Mouse (Mus musculus) thymus, adult 2 months (tissue): ENCODE results near the gene Tmem126b. TPM values are rescaled to one million over a fixed set of nuclear protein-coding genes. Genes with fewer than 3 reads are reported as not detected.

Experiments used
- DNase-seq: peaks from one replicate; pipeline ENCODE4 v3.0.0; 2021
- H3K27ac ChIP-seq: fragments of 200-500 bp; 2 replicates; pipeline ENCODE4 v1.5.1; 2012; ENCODE audit warnings: low read length, control low read depth; ENCODE audit not compliant: control insufficient read depth, insufficient read depth
- H3K27me3 ChIP-seq: fragments of 200-500 bp; 2 replicates; pipeline ENCODE4 v1.6.1; 2012; ENCODE audit warnings: mild to moderate bottlenecking, low read length, moderate library complexity, mixed read lengths; ENCODE audit not compliant: control insufficient read depth, insufficient read depth
- H3K36me3 ChIP-seq: fragments of 200-500 bp; 2 replicates; pipeline ENCODE4 v1.6.1; 2012; ENCODE audit warnings: mild to moderate bottlenecking, low read length, moderate library complexity; ENCODE audit not compliant: control insufficient read depth, insufficient read depth
- H3K4me1 ChIP-seq: fragments of 200-500 bp; replicated peaks from 2 replicates; pipeline ENCODE4 v1.6.1; 2012; ENCODE audit warnings: low read length; ENCODE audit not compliant: control insufficient read depth, insufficient read depth
- H3K4me3 ChIP-seq: fragments of 200-500 bp; 2 replicates; pipeline ENCODE4 v1.5.1; 2012; ENCODE audit warnings: mild to moderate bottlenecking, low read length, control low read depth, moderate library complexity; ENCODE audit not compliant: control insufficient read depth, insufficient read depth
- CTCF ChIP-seq: fragments of 200-500 bp; IDR thresholded peaks from 2 replicates; pipeline ENCODE4 v1.5.1; 2012; ENCODE audit warnings: mild to moderate bottlenecking, control low read depth, low read length, moderate library complexity, borderline replicate concordance; ENCODE audit not compliant: control insufficient read depth, poor library complexity, insufficient read depth; ENCODE audit errors: extremely low read depth
- POLR2A ChIP-seq: fragments of 200-500 bp; IDR thresholded peaks from 2 replicates; pipeline ENCODE4 v1.6.1; 2012; ENCODE audit warnings: mild to moderate bottlenecking, low read length, control low read depth, moderate library complexity; ENCODE audit not compliant: control insufficient read depth, poor library complexity, insufficient read depth; ENCODE audit errors: extremely low read depth
- WGBS: fragments of 180-500 bp; shearing (Covaris S2); methylation state at CpG from one replicate; pipeline ENCODE4 v1.1.7; 2018; 5-methylcytosine and 5-hydroxymethylcytosine counted together
- polyA plus RNA-seq: library from polyadenylated mRNA; depleted of rRNA; stranded (reverse); fragments of >200 nt; gene quantifications from 2 replicates; pipeline ENCODE4 v1.2.3, GENCODE M21; 2012; rRNA removed

Gene Tmem126b
- polyA plus RNA-seq, 1 experiment: 6.3 TPM

- no peak for TF ChIP-seq POLR2A
- TF ChIP-seq CTCF: no peak
- DNase-seq: no peak
- WGBS: 84% methylated on average over 9 of the region's 9 CpGs
- Histone ChIP-seq H3K4me1 (no peaks in the 10 kb centered on the region), H3K27ac (no peak overlapping the region), H3K27me3 (no peaks in the 10 kb centered on the region), H3K36me3 (no peaks in the 10 kb centered on the region), H3K4me3 (no peak overlapping the region)
Observed at GRCm38 (mm10) chr7:90427006-90427405, 48.8 kb downstream of the Tmem126b start.

- Histone ChIP-seq H3K4me3 (no peak within 1 kb of the TSS), H3K4me1 (no peaks in the 10 kb centered on the region), H3K27ac (no peak within 1 kb of the TSS), H3K27me3 (no peaks in the 10 kb centered on the region), H3K36me3 (no peaks in the 10 kb centered on the region)
- TF ChIP-seq CTCF: no peak
- TF ChIP-seq POLR2A: no peak
- WGBS: 36% methylated on average over 29 of the region's 29 CpGs
- no peak for DNase-seq
Observed at GRCm38 (mm10) chr7:90426020-90427001, 49.5 kb downstream of the Tmem126b start, which contains the start of gene Ccdc89. Gene Ccdc89 (plus strand): TSS chr7:90426577.

Other genes starting within 250 kb of the Tmem126b start
- not detected in 2 replicates for gene Ccdc83, start 210.2 kb downstream of the Tmem126b start, polyA plus RNA-seq
- 5.9 and 6.2 TPM in 2 replicates for gene Sytl2, start 173.7 kb downstream of the Tmem126b start, polyA plus RNA-seq
- 0.18 TPM in 1 of 2 replicates, not detected in the other for gene Ccdc89, start 49.4 kb downstream of the Tmem126b start, polyA plus RNA-seq
- gene Crebzf, start 33.3 kb downstream of the Tmem126b start, polyA plus RNA-seq: 91.7 and 104 TPM in 2 replicates
- gene Tmem126a, start 18.8 kb downstream of the Tmem126b start, polyA plus RNA-seq: 6.9 and 12.8 TPM in 2 replicates
- 5.0 and 6.0 TPM in 2 replicates for gene Dlg2, start 671 bp upstream of the Tmem126b start, polyA plus RNA-seq